Mouse (Mus musculus): ENCODE data around the gene Atp8b2.
A peak's percentile ranks its signal among the peaks of the same experiment; 100 is the strongest.

Atp8b2 gene

DNA sequence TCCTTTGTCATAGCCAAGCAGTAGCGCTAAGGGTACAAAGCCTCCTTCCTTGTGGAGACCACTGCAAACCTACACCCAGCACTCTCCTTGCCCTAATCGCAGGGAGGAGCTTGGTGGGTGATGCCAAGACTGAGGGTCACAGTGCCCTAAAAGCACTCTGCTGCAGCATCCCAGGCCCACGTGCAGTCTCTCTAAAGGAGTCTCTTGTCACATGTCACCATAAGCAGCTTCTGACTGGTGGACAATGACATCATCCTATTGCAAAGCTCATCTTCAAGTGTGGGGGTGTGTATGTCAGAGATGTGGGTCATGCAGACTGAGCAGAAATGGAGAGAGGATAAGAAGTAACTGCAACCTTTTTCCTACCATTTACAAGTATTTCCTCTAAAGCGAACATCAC lies 3.9 kb downstream of the Atp8b2 start:
- DNase-seq (ENCODE audit: low read depth), result peak; percentile 40

DNA sequence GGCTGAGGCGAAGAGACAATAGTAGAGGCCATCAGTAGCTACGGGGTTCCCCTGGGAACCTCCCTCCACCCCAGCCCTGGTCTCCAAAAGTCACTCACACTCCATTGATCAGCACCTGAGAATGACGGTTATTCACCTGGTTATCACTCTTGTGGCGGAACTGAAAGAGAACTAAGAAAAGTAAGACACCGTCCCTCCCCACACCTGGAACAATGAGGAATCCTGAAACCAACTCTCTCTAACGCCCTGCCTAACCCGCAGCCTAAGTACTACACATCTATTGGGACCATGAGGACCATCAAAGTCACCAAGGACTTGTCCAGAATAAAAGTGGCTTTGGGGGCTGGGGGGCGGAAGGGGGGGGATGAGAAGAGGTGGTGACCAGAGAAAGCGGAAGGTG lies 5.4 kb downstream of the Atp8b2 start:
- DNase-seq (ENCODE audit: low read depth), result no peak

DNA sequence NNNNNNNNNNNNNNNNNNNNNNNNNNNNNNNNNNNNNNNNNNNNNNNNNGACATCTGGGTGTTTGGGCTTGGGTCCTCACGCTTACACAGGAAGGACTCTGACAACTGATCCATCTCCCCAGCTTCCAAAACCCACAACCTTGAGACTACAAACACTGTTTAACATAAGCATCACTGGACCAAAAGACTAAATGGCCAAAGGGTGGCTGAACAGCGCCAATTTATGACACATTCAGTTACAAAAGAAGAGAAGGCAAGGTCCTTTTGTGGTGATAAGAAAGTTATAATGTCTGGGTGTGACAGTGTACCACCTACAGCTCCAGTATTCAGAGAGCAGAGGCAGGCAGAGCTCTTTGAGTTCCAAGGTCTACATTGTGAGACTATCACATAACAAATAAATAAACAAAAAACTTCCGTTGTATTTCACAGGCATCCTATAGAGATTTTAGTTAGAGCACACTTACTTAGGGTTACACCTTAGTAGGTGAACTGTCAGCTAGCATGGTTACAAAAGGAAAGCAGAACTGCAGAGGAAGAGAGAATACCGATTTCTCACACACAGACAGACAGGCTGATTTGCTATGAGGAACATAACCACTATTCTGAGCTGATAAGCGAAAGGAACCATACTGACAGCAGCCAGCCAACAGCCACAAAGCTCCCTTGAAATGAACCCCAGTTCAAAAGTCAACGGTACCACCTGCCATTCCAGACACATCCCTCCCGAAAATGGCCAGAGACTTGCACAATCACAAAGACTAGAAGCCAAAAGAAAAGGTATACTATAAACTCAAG lies 6.9 kb downstream of the Atp8b2 start:
- no peak for DNase-seq (ENCODE audit: low read depth)

- DNase-seq (ENCODE audit: low read depth), result peak; percentile 91
Observed at GRCm38 (mm10) chr3:89953420-89953819, 9.9 kb downstream of the Atp8b2 start.

DNA sequence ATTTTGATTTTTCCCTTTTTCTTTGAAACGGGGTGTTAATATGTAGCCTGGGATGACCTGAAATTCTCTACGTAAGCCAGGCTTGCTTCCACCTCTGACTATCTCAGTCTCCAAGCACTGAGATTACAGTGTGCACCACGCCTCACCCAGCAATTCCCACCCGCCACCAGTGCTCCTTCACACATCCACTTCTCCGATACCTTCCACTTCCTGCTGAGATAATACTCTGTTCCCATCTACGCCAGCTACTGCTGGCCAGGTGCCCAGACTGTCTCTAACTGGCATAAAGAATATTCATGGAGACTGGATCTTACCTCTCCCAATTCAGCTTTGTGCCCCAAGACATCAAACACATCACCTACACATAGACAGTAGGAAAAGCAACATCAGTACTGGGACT lies 14.7 kb downstream of the Atp8b2 start:
- DNase-seq (ENCODE audit: low read depth), result no peak

GRCm38 (mm10) chr3:89948021-89948420 lies 15.3 kb downstream of the Atp8b2 start:
- DNase-seq (ENCODE audit: low read depth), result no peak

DNA sequence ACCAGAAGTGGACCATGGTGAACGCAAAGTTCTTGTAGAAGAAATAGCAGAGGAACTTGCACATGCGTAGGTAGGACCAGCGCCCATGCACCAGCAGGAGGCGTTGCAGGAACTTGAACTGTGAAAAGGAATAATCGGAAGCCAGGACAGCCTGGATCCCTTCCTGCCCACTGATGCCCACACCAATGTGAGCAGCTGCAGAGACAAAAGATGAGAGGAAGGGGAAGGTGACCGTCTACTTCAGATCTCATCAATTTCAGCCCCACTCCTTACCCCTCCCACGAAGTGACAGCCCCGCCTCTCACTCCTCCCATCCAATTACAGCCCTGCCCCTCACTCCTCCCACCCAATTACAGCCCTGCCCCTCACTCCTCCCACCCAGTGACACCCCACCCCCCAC lies 18.3 kb downstream of the Atp8b2 start:
- DNase-seq (ENCODE audit: low read depth), result no peak

GRCm38 (mm10) chr3:89942894-89943293 lies 20.4 kb downstream of the Atp8b2 start:
- DNase-seq (ENCODE audit: low read depth), result no peak

DNA sequence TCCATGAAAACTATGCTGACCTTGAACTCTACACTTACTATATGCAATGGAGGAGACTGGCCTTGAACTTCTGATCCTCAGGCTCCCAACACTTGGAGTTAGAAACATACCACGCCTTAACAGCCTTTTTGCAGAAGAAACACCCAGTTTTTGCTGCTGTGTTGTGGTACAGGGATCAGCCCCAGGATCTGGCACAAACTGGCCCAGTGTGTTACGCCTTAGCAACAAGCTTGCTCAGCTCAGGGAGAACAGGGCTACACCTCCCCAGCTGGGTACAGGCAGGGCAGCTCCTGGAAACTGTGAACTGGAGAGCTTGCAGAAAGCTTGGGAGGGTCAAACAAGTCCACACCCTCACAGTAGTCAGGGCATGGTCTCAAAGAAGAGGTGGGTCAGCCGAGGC lies 26.8 kb downstream of the Atp8b2 start:
- no peak for DNase-seq (ENCODE audit: low read depth)

GRCm38 (mm10) chr3:89932925-89933324 lies 30.4 kb downstream of the Atp8b2 start:
- DNase-seq (ENCODE audit: low read depth), result no peak

DNA sequence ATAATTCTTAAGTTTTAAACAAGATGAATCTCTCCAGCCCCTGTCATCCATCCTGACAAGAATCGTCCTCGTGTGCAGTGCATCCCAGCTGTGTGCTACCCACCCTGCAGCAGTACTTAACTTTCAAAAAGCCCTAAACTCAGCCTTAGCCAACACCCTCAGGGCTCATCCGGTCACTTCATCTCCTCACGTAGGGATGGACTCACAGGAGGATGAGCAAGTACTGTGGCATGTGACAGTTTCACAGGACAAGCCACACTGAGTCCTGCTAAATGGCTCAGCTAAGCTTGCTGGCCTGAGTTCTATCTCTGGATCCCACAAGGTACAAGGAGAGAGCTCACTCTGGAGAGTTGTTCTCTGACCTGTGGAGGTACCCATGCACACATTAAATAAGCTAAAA lies 34.4 kb downstream of the Atp8b2 start:
- DNase-seq (ENCODE audit: low read depth), result no peak

- DNase-seq (ENCODE audit: low read depth), result peak; percentile 34
Observed at GRCm38 (mm10) chr3:89926440-89926839, 36.9 kb downstream of the Atp8b2 start.

DNA sequence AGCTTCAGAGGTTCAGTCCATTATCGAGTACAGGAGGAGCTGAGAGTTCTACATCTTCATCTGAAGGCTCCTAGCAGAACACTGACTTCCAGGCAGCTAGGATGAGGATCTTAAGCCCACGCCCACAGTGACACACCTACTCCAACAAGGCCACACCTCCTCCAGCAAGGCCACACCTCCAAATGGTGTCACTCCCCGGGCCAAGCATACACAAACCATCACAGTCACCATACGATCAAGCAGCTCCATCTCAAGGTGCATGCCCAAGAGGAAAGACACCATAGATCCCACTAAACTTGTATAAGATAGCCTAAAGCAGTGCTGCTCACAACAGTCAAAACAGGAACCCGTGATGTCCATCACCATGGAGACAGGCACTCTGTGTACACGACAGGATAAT lies 42.6 kb downstream of the Atp8b2 start:
- DNase-seq (ENCODE audit: low read depth), result peak; percentile 20

GRCm38 (mm10) chr3:89917408-89917807 lies 45.9 kb downstream of the Atp8b2 start:
- no peak for DNase-seq (ENCODE audit: low read depth)

DNA sequence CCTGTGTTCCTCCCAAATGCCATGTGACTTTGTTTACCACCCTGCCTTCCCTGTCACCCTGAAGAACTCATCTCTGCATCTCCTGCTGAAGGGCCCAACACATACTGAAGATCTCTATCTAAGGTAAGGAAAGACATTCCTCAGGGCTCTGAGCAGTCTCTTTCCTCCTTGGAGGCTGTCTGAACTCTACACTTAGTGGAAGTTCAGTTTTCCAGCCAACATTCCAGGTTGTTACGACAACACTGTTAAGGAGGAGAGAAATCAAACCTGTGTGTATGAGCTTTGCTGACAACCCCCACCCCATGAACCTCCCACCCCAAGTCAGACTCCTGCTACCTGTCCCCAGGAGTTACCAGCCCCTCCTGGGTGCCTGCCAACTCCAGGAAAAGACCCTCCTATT lies 46.7 kb downstream of the Atp8b2 start:
- no peak for DNase-seq (ENCODE audit: low read depth)

GRCm38 (mm10) chr3:89914700-89915099 lies 48.6 kb downstream of the Atp8b2 start:
- DNase-seq (ENCODE audit: low read depth), result no peak

DNA sequence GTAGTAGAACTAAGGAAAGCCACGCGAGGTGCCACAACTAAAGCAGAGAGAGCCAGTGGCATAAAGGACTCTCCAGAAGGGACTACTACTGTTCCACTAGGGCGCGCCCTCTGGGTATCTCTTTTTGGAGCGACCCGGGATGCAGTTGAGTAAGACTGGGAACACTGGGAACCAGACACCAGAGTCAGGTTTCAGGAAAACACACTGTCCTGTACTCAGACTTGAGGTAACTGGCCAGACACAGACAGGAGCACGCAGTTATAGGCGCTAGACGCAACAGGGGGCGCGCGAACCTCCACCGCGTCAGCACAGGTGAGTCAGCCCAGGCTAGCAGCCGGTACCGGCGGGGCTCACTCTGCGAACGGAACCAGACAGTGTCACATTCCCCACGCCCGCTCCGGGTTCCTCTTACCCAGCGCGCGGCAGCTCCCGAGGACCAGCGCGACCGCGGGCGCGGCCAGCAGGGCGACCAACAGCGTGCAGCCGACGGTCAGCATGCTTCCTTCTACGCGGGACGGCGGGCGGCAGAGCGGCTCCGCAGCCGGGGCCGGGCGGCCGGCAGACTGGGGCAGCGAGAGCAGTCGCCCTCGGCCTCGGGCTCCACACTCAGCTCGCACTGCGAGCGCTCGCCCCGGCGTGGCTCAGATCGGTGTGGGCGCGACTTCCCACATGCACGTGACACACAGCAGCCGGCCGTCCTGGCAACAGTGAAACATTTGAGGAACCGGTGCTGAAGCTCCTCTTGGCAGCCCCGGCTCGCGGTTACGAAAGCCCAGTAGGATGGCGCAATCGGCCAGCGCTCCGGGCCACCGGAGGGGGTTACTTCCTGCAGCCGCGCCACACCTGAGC lies 50.5 kb downstream of the Atp8b2 start, which contains the start of gene Il6ra:
Gene Il6ra (minus strand): TSS at position 654 of the 849 bp plus-strand sequence.
- peak; percentile 88 for DNase-seq (ENCODE audit: low read depth)

DNA sequence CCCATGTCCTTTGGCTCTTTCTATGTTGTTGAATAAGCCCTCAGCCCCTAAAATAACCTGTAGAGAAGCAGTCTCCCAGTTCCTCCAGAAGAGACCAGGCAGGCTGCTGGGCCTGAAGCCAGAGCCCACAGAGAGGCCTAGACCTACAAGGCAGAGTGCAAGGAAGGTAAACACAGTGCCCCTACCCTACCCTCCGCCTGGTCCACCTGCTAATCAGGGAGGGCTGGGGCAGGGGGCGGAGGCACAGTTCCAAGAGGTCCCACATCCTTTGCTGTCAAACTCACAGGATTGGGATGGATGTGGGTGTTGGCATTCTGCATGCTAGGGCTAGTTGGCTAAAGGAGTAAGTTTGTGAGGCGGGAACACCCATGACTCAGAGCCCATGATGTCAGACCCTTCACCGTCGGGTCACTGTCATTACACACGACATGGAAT lies 51.2 kb downstream of the Atp8b2 start:
- DNase-seq (ENCODE audit: low read depth), result no peak

DNA sequence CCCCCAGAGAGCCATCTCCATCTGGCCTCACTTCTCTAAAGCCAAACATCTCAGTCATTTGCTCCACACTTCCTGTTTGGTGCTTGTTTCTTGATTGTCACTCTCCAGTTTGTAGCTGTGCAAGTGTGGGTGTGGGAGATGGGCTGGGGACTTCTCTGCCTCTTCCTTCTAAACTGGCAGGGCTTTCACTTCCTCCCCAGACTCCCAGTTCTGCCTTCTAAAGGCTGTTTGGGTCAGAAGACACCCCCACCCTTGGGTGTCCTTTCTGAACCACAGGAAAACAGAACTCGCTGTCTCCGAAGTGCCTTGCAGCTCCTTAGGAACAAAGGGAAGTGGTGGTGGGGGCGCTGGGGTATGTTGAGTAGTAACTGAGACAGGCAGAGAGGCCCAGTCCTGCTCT lies 52.1 kb downstream of the Atp8b2 start:
- DNase-seq (ENCODE audit: low read depth), result peak; percentile 71

DNA sequence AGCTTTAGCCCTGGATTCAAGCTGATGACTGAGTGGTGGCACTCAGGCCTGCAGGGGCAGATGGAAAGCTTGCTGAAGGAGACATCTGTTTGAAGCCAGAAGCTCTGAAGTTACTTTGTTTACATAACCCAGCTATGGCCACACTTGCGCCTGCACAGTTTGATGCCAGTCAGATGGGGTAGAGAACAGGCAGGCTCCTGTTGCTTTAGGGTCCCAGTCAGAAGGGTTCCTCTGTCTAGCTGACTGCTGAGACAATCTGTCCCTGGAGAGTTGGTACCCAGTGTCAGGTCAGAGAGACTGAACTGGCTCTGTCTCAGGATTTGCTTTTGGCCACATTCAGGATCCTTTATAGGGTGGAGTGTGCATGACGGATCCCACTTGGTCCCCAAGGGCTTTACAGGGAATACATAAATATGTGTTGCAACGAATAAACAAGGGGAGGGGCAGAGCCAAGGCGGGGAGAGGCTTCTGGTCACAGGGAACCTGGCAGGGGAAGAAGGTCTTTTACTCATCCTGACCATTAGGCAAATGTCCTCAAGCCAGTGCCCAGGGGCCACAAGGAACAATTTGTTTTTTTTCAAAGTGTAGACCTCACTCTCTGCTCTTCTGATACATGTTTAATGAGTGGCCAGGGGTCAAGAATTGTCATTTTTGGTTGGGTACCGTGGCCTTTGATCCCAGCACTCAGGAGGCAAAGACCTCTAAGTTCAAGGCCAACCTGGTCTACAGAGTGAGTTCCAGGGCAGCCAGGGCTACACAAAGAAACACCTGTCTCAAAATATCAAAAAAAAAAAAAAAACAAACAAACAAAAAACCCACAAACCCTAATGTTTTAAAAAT lies 53.4 kb downstream of the Atp8b2 start:
- DNase-seq (ENCODE audit: low read depth), result peak; percentile 45

- DNase-seq (ENCODE audit: low read depth), result peak; percentile 75
Observed at GRCm38 (mm10) chr3:89908836-89909235, 54.5 kb downstream of the Atp8b2 start.

- DNase-seq (ENCODE audit: low read depth), result no peak
Observed at GRCm38 (mm10) chr3:89907846-89908245, 55.5 kb downstream of the Atp8b2 start.

All from induced T-regulatory cell, adult 2 months (primary cell).